ENCODE assay signal across 17 mouse cellular contexts in the genomic region with DNA sequence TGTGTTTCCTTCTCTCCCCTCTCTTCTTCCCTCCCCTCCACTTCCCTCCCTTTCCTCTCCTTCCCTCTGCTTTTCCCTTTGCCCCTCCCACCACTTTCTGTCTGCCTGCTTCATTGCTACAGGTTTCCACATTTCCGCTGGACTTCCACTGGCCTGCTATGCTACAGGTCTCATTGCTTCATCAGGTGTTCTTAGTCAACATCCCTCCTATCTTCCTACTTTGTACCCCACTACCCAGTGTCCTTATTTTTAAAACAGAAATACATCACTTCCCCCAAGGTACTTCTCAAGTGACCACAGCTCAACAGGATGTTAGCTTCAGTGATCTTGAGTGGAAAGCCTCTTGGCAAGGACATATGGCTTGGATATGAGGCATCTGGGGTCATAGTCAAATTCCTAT.
DNase-seq lines count a peak whose midpoint lies in the region; ATAC-seq and TF ChIP-seq lines count a peak whose summit lies in the region.
"Had no signal": no experiment of that assay in that cellular context is flagged by ENCODE, and none has a peak within 500 bp of the region (broad histone marks: within the 10 kb centered on the region; RNA-seq: fewer than 3 reads in every experiment).

No protein-coding gene starts in this region.

- DNase-seq in hindbrain, embryonic 11.5 days (ENCODE audit: low spot score): no peak
- DNase-seq in heart, embryonic 10.5 days (ENCODE audit: low spot score): no peak
- DNase-seq in left cerebral cortex, adult 18-20 months (ENCODE audit: low spot score in 2 of 2): no peak
- DNase-seq: cerebellum, adult 11 months; cerebellum, adult 9-11 months; thymus, postnatal 25 days had no signal

- H3K27me3 ChIP-seq in hindbrain, embryonic 11.5 days (ENCODE audit: control insufficient read depth, insufficient read depth, low read length): no peaks in the 10 kb centered on the region
- H3K27me3 ChIP-seq in hindbrain, embryonic 16.5 days (replicated peaks; ENCODE audit: control insufficient read depth, insufficient read depth, low read length): no peaks in the 10 kb centered on the region
- no peaks in the 10 kb centered on the region for H3K27me3 ChIP-seq in hindbrain, embryonic 12.5 days
- H3K27me3 ChIP-seq in midbrain, embryonic 13.5 days: no peaks in the 10 kb centered on the region
- H3K27me3 ChIP-seq in heart, embryonic 10.5 days (ENCODE audit: insufficient read depth, poor library complexity, severe bottlenecking): peaks cover 2% of the 10 kb centered on the region; the same call in 1 of the 2 replicates
- H3K27me3 ChIP-seq: hindbrain, embryonic 15.5 days had no signal

- H3K27ac ChIP-seq in hindbrain, embryonic 11.5 days (ENCODE audit: low read depth, low read length): peak overlapping the region; percentile 79
- H3K27ac ChIP-seq in hindbrain, embryonic 16.5 days (ENCODE audit: low read depth, low read length): no peak overlapping the region
- peak overlapping the region; percentile 69; the same call in 1 of the 2 replicates for H3K27ac ChIP-seq in bone marrow, adult 2 months (ENCODE audit: control insufficient read depth, insufficient read depth, low read depth, low read length, poor library complexity)
- H3K27ac ChIP-seq in hindbrain, embryonic 12.5 days: peak overlapping the region; percentile 83; the same call in 1 of the 2 replicates
- H3K27ac ChIP-seq in midbrain, embryonic 13.5 days: peak overlapping the region; percentile 82
- no peak overlapping the region for H3K27ac ChIP-seq in heart, embryonic 10.5 days
- H3K27ac ChIP-seq: embryonic facial prominence, embryonic 15.5 days had no signal

- H3K36me3 ChIP-seq in hindbrain, embryonic 11.5 days (ENCODE audit: control insufficient read depth, insufficient read depth, low read length): no peaks in the 10 kb centered on the region
- no peaks in the 10 kb centered on the region for H3K36me3 ChIP-seq in hindbrain, embryonic 16.5 days (ENCODE audit: control insufficient read depth, insufficient read depth, low read length)
- no peaks in the 10 kb centered on the region for H3K36me3 ChIP-seq in hindbrain, embryonic 12.5 days
- H3K36me3 ChIP-seq in midbrain, embryonic 13.5 days: no peaks in the 10 kb centered on the region
- H3K36me3 ChIP-seq in heart, embryonic 10.5 days: no peaks in the 10 kb centered on the region
- H3K36me3 ChIP-seq: embryonic facial prominence, embryonic 15.5 days; hindbrain, embryonic 15.5 days had no signal

- 76% methylated on average over 1 of the region's 1 CpGs for WGBS in hindbrain, embryonic 11.5 days
- 88% methylated on average over 1 of the region's 1 CpGs for WGBS in hindbrain, embryonic 16.5 days
- 42% methylated on average over 1 of the region's 1 CpGs for WGBS in bone marrow, adult 2 months
- 79% methylated on average over 1 of the region's 1 CpGs for WGBS in hindbrain, embryonic 12.5 days
- 94% methylated on average over 1 of the region's 1 CpGs for WGBS in midbrain, embryonic 13.5 days
- 93% methylated on average over 1 of the region's 1 CpGs for WGBS in heart, embryonic 10.5 days

- no peak overlapping the region for H3K4me3 ChIP-seq in hindbrain, embryonic 11.5 days (ENCODE audit: low read depth, low read length)
- no peak overlapping the region for H3K4me3 ChIP-seq in hindbrain, embryonic 16.5 days (ENCODE audit: low read length)
- H3K4me3 ChIP-seq in bone marrow, adult 2 months (replicated peaks; ENCODE audit: control insufficient read depth, low read depth, low read length): no peak overlapping the region
- H3K4me3 ChIP-seq in hindbrain, embryonic 12.5 days: no peak overlapping the region
- no peak overlapping the region for H3K4me3 ChIP-seq in midbrain, embryonic 13.5 days (replicated peaks)
- H3K4me3 ChIP-seq in heart, embryonic 10.5 days: no peak overlapping the region
- H3K4me3 ChIP-seq: embryonic facial prominence, embryonic 15.5 days; hindbrain, embryonic 15.5 days; layer of hippocampus, adult 2 months; myocyte had no signal

- H3K9ac ChIP-seq in hindbrain, embryonic 11.5 days (ENCODE audit: low read depth, low read length): no peak overlapping the region
- H3K9ac ChIP-seq in hindbrain, embryonic 16.5 days (ENCODE audit: low read depth, low read length): no peak overlapping the region
- no peak overlapping the region for H3K9ac ChIP-seq in hindbrain, embryonic 12.5 days
- H3K9ac ChIP-seq in midbrain, embryonic 13.5 days (replicated peaks): no peak overlapping the region
- H3K9ac ChIP-seq: embryonic facial prominence, embryonic 15.5 days; hindbrain, embryonic 15.5 days had no signal

- TF ChIP-seq CTCF in bone marrow, adult 2 months (IDR thresholded peaks at IDR 0.05; ENCODE audit: control insufficient read depth, insufficient read depth, low read length): no peak

- no peak for ATAC-seq in hindbrain, embryonic 11.5 days (ENCODE audit: low FRiP score)
- ATAC-seq in hindbrain, embryonic 16.5 days: no peak
- ATAC-seq in hindbrain, embryonic 12.5 days (ENCODE audit: low FRiP score): no peak
- no peak for ATAC-seq in midbrain, embryonic 13.5 days
- ATAC-seq in activated CD4-positive, CD25-positive, alpha-beta regulatory T cell, adult 4 months: no peak
- ATAC-seq: intestine, embryonic 16.5 days had no signal

- no peaks in the 10 kb centered on the region for H3K9me3 ChIP-seq in hindbrain, embryonic 11.5 days (ENCODE audit: control insufficient read depth, low read length)
- H3K9me3 ChIP-seq in hindbrain, embryonic 16.5 days (ENCODE audit: control insufficient read depth, low read length): no peaks in the 10 kb centered on the region
- no peaks in the 10 kb centered on the region for H3K9me3 ChIP-seq in hindbrain, embryonic 12.5 days (replicated peaks)
- H3K9me3 ChIP-seq in midbrain, embryonic 13.5 days: no peaks in the 10 kb centered on the region
- H3K9me3 ChIP-seq in heart, embryonic 10.5 days: no peaks in the 10 kb centered on the region
- H3K9me3 ChIP-seq: embryonic facial prominence, embryonic 15.5 days; hindbrain, embryonic 15.5 days had no signal

- peaks cover 32% of the 10 kb centered on the region for H3K4me1 ChIP-seq in hindbrain, embryonic 11.5 days (replicated peaks; ENCODE audit: control insufficient read depth, insufficient read depth, low read length)
- H3K4me1 ChIP-seq in hindbrain, embryonic 16.5 days (ENCODE audit: control insufficient read depth, insufficient read depth, low read depth, low read length): peaks cover 37% of the 10 kb centered on the region
- peaks cover 9% of the 10 kb centered on the region for H3K4me1 ChIP-seq in bone marrow, adult 2 months (ENCODE audit: control insufficient read depth, insufficient read depth, low read length)
- peaks cover 79% of the 10 kb centered on the region for H3K4me1 ChIP-seq in hindbrain, embryonic 12.5 days
- peaks cover 83% of the 10 kb centered on the region for H3K4me1 ChIP-seq in midbrain, embryonic 13.5 days (replicated peaks)
- peaks cover 15% of the 10 kb centered on the region for H3K4me1 ChIP-seq in heart, embryonic 10.5 days

- no peak for TF ChIP-seq POLR2A in bone marrow, adult 2 months (IDR thresholded peaks at IDR 0.05; ENCODE audit: borderline replicate concordance, control insufficient read depth, low read depth, low read length)

- no peak overlapping the region for H3K4me2 ChIP-seq in hindbrain, embryonic 11.5 days (replicated peaks; ENCODE audit: low read depth, low read length)
- no peak overlapping the region for H3K4me2 ChIP-seq in hindbrain, embryonic 16.5 days (ENCODE audit: low read length)
- no peak overlapping the region for H3K4me2 ChIP-seq in hindbrain, embryonic 12.5 days (replicated peaks)
- no peak overlapping the region for H3K4me2 ChIP-seq in midbrain, embryonic 13.5 days (replicated peaks)
- H3K4me2 ChIP-seq: embryonic facial prominence, embryonic 15.5 days; heart, embryonic 11.5 days; hindbrain, embryonic 15.5 days had no signal

Comparison
In these comparisons a context has a peak if more than half of its experiments do, and no peak if none do; other contexts are left out.
1. H3K27ac ChIP-seq: peak in hindbrain, embryonic 11.5 days (single experiment), bone marrow, adult 2 months (single experiment), hindbrain, embryonic 12.5 days (single experiment) and midbrain, embryonic 13.5 days (single experiment); none in hindbrain, embryonic 16.5 days (single experiment) and heart, embryonic 10.5 days (single experiment).